Mouse (Mus musculus): ENCODE results near the gene Rpl5.
"Not testable (repeated sequence)": the region's sequence is repeated elsewhere in the genome, so short reads cannot be mapped to it uniquely, and the experiment has no call there.

Gene Rpl5

DNA sequence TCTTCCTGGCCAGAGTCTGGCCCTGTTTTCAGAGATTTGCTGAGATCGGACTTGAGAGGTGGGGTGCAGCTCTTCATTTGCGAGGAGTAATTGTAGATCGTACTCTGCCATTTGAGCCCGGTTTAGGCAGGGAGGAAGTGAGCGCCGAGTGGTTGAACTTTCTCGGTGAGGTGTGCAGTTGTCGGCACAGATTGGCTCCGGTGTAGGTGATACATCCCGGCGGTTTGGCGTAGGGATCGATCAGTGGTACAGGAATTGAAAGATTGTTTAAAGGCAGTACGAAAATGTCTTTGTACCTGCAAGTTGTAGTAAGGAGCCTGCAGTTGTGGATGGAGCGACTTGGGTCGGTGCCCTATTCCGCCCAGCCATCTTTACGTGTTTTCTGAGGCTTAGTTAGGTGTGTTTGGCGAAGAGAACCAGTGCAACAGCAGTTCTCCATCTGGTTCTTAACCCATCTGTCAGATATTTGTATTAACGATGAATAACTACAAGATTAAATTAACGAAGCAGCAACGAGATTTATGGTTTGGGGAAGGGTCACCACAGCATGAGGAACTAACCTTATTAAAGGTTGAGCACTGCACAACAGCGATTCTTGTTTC lies 813 bp downstream of the Rpl5 start:
- no peak for DNase-seq (ENCODE audit: low spot score in 2 of 2)

GRCm38 (mm10) chr5:107904325-107904724 lies 4.0 kb downstream of the Rpl5 start:
- no peak for DNase-seq (ENCODE audit: low spot score in 2 of 2)

DNA sequence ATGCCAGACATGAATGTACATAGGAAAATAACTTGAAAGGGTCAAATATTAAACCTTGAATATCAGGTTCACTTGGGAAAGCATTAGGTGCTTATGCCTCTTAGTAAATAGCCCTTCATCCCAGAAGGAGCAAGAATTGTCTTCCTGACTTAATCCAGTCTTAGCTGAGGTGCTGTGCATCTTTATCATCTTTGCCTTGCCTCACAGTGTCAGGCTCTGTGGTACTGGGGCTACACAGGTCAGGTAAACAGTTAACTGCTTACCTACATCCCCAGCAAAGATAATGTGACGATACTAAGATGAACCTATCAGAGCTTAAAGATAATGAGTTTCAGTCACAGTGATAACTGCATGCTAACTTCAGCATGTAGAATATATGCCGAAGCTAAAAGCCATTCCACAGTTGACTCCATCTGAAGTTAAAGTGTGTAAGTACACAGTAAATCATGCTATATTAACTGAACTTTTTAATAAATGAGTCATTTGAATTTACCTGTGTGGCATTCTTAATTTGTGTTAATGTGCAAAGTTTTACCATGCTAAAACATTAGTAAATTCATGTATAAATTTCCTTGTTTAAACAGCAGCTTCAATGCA lies 8.3 kb downstream of the Rpl5 start:
- DNase-seq (ENCODE audit: low spot score in 2 of 2): no peak

DNA sequence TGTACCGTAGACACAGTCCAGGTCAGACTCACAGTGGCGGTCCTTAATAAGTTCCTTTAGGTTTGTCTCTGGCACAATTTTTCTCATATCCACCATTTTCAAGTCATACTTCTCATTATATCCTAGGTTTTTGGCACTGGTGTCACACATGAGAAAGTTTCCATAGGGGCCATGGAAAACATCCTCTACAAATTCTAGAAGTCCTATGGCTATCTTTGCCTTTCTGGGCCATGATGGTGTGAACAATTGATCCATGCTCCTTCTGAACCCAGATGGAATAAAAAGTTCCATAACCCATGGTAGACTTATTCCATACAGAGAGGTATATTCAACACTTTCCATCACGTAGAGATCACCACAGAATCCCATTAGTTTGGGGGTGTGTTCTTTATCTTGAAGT lies 9.4 kb downstream of the Rpl5 start:
- no peak for DNase-seq (ENCODE audit: low spot score in 2 of 2)

DNA sequence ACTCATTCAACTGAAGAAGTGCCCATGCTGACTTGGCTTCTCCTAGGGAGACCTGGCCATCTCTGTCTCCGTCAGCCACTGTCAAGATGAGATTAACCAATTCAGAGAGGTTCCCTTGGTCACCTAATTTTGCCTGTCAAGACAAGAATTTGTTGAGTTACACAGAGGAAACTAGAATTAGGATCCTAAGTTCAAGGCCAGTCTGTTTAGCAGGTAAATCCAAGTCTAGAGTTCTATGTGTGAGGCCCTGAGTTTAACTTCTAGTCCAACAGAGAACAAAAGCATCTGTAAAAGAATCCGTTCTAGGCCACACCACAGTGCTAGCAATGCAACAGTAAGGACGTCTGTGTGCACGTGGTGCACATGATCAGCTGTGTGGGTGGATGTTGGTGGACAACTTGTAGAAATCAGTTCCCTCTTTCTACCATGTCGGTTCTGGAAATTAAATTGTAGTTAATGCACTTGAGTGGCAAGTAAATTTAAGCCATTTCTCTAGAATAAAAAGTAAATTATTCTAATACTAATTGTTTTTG lies 9.8 kb downstream of the Rpl5 start:
- DNase-seq (ENCODE audit: low spot score in 2 of 2): no peak

DNA sequence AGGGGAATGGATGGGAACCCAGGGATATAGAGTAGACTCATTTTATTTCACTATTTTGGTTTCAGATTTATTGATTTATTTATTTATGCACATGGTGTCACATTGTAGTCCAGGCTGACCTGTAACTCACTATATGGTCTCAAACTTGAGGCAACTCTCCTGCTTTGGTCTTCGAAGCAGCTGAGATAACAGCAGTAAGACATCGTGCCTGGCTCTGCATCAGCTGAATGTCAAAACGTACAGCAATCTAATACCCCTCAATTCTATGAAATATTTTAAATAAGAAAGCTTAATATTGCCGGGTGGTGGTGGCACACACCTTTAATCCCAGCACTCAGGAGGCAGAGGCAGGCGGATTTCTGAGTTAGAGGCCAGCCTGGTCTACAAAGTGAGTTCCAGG lies 10.7 kb downstream of the Rpl5 start:
- DNase-seq (ENCODE audit: low spot score in 2 of 2): no peak

- DNase-seq (ENCODE audit: low spot score in 2 of 2): no peak
Measured at GRCm38 (mm10) chr5:107915280-107915679, 15.0 kb downstream of the Rpl5 start.

DNA sequence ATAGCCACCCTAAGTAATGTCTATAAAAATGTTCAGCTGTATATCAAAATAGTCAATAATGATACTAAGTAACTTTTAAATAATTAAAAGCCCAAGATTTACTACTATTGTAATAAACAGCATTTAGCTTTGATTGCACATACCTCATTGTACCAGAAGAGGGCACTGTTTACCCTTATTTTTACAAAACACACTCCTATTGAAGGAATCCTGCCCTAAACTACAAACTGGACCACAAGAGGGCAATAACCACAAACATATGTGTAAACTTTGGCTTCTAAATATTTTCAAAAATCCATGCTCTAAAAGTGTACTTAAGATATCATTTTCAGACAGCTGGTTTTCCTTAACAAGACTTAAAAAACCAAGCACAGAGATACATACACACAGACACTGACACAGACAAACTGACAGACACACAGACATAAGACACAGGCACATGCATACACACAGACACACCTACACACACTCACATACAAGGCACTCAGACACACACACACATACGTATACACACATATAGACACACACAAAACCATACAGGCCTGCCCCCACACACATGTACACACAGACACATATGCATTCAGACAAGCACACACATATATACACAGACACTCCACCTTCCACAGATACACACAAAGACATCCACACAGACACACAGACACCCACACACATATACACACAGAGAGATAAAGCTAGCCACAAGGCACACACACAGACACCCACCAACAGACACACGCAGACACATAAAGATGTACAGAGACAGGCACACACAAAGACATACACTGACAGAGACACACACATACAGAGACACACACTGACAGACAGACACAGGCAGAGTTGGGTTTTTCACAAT lies 21.3 kb downstream of the Rpl5 start:
- no peak for DNase-seq (ENCODE audit: low spot score in 2 of 2)

DNA sequence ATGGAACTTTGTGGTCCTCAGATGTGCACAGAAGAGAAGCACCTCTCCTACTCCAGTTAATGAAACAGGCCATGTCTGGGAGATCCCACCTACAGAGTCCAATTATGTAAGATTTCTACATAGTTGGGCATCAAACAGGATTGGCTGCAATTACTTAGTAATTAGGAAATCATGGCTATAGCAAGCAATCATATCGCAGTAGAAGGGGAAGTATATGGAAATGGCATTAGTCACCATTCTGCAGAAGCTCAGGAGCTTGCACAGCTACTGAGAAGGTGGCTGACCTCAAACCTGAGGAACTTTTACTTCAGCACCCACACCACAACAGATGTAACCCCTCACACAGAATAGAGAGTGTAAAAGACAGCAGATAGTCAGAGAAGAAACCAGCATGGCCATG lies 22.5 kb downstream of the Rpl5 start:
- no peak for DNase-seq (ENCODE audit: low spot score in 2 of 2)

DNA sequence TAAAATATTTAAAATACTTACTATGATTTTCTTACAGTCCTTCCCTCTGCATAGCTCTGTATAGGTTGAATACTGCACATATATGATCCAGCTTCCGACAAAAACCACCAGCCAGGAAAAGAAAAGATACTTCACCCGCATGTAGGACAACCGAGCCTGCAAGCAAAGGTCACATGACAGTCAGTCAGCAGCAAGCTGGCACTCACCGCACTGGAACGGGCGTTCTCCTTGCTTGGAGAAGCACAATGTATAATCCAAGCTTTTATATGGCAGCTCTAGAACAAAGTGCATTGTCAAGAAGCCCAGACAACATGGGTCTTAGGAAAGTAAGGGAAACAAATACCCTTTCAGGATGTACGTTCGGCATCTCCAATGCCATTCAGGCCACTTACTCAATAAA lies 24.3 kb downstream of the Rpl5 start:
- no peak for DNase-seq (ENCODE audit: low spot score in 2 of 2)

DNA sequence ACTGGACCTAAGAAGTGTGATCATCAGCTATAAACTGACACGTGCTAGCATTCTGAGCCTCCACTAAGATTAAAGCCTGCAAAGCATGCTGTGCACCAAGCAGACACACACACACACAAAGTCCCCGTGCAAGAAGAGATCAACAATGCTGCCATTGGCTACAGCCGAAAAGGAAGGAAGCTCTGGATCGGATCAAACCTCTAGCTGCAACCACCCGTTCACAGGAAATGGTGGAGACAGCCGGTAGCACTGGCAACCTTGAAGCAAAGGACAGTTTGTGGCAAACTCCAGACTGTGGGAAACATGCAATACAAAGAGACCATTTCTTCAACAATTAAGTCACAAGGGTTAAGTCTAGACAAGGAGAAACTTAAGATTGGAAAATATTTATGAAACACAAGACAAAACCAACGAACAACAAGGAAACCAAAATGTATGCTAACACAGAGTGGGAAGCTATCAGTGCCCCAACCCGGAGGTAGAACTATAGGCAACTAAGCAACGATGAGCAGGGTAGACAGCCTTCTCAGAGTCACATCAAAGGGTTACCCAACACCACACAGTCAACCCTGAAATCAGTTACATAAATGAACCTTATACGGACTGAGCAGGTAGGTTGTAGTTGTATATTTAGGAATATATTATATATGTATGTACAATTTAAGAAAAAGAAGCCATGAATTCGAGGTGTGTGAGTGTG lies 26.4 kb downstream of the Rpl5 start:
- DNase-seq (ENCODE audit: low spot score in 2 of 2): no peak

GRCm38 (mm10) chr5:107932556-107932955 lies 32.3 kb downstream of the Rpl5 start:
- DNase-seq (ENCODE audit: low spot score in 2 of 2): no peak

- no peak for DNase-seq (ENCODE audit: low spot score in 2 of 2)
Measured at GRCm38 (mm10) chr5:107933202-107933974, 33.1 kb downstream of the Rpl5 start.

DNA sequence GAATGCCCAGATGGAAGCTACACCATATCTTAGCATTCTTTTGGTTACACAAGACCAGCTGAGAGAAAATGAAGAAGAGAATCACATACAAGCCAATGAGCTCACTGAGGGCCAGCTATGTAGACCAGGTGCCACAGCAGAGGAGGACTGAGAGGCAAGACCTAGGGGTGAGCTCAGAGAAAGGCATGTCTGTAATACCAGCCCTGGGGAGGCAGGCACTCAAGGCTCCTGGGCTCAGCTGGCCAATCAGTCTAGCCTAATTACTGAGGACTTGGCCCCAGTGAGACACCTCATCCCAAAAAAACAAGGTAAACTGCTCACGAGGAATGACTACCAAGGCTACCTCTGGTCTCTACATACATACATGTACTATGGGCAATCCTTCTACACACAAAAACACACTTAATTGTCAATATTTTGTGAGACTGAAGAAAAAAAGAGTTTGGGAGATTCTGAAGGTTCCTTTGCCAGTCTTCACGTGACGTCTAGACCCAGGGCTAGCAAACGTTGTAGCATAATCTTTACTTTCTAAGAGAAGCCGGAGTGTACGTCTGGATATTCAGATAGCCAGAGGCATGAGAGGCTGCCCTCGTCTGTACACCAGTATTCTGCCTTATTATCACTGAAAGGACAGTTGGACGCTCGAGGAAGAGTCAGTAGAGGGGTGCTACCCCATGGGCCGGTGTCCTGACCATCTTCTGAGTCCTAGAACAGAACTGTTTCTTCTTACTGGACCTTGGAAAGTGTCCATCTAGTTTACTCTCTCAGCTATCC lies 34.7 kb downstream of the Rpl5 start:
- DNase-seq (ENCODE audit: low spot score in 2 of 2): no peak

DNA sequence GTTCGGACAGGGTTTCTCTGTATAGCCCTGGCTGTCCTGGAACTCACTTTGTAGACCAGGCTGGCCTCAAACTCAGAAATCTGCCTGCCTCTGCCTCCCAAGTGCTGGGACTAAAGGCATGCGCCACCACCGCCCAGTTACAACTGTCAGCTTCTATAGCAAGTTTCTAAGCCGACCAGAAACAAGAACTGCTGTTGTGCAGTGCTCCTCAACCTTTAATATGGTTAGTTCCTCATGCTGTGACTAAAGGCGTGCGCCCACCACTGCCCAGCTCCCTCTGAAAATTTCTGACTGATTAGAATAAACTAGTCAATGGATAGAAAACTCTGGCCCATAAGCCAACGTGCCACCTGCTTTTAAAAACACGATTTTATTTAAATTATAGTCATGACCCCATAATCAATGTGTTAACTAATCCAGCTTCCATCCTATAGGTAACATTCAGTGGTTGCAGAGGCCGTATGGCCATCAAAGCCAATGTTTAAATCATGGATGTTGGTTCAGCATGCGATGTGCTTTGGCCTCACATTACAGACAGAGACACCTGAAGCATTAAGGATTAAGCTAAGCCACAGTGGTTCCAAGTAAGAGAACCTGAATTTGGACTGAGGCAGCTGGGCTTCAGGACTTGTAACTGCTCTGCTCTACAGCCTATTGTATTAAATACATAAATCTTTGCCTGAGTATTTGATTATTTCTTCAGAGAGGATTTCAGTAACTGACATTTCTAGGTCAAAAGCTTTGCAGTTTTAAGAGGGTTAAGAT lies 36.5 kb downstream of the Rpl5 start:
- DNase-seq (ENCODE audit: low spot score in 2 of 2): no peak

DNA sequence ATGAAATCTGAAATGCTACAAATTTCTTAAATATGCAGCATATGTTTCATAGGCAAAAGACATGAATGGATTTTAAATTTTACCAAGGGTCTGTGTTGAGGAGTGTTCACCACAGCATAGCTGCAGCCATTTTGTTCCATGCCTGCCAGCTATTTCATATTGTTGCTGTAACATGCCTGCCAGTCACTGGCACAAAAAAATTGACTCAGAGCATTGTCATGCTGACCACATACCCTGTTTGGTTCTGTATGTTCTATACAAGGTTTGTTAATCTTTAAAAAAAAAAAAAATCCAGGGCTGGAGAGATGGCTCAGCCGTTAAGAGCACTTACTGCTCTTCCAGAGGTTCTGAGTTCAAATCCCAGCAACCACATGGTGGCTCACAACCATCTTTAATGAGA lies 38.2 kb downstream of the Rpl5 start:
- not testable (repeated sequence) for DNase-seq (ENCODE audit: low spot score in 2 of 2)

- no peak for DNase-seq (ENCODE audit: low spot score in 2 of 2)
Measured at GRCm38 (mm10) chr5:107938886-107939285, 38.6 kb downstream of the Rpl5 start.

DNA sequence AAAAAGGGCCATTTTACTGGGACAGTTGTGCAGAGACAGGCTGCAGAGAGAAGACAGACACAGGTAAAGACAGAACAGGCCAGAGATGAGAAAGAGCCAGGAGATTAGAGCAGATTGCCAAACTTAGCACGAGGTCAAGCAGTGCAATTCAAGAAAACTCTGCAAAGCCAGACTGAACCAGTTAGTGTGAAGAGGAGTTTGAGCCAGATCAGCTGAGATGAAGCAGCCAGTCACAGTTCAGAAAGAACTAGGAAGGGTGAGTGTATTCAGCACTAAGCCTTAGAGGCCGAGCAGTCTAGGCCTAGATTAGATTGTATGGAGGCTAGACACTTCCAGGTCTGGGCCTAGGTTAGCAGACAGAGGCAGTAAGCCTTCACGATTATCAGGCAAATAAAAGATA lies 39.4 kb downstream of the Rpl5 start:
- DNase-seq (ENCODE audit: low spot score in 2 of 2): no peak

DNA sequence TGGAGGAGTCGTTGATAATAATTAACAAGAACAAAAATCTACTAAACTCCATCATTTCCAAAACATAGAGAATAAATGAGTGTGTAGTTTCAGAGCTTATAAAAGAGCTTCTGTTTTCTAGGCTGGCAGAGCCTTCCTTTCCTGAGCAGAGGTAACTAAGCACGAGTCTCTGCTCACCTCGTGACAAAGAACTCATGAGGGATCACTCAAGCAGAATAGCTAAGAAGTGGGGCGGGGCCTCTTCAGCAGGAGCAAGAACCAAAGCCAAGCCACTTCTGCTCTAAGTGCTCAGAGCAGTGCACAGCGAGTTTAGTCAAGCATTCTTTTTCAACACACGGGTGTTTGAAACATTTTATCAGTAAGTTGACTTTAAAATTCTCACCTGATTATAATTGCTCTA lies 40.9 kb downstream of the Rpl5 start:
- DNase-seq (ENCODE audit: low spot score in 2 of 2): no peak

GRCm38 (mm10) chr5:107942941-107943340 lies 42.6 kb downstream of the Rpl5 start:
- no peak for DNase-seq (ENCODE audit: low spot score in 2 of 2)
